25 mouse cellular contexts compared by ENCODE assay signal in the genomic region with DNA sequence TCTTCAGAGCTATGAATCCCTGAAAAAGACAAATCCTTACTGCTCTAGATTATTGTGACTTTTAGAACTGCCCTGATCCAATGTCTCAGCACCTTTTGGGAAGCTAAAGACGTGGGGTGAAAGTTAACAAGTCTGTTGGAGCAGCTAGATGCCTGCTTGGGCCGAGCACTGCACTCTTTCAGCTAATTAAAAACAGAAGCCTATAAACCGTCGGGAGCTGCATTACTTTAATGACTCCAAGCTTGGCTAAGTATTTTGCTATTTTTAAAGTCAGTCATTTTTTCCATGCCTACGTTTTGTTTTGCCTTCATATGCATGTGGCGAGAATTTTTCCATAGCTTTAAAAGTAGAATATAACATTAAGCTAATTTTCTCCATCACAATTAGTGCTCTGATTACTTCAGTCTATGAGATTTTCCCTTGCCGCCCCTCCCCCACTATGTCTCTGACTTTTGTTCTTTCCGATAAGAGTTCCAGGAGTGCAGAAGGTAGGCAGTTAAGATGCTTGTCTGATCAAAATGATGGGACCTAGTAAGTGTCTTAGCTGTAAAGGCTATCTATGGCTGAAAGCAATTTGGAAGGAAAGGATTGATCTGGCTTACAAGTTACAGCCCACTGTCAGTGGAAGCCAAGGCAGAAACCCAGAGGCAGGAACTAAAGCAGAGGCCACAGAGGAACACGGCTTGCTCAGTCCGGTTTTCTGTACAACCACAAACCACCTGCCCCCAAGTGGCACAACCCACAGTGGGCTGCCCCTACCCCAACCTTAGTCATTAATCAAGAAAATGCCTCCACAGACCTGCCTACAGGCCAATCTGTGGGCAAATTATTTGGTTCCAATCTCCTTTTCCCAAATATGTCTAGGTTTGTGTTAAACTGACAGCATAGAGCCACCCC. TPM values are rescaled to one million over a fixed set of nuclear protein-coding genes. Genes with fewer than 3 reads are reported as not detected.
A peak's percentile ranks its signal among the peaks of the same experiment; 100 is the strongest.
DNase-seq lines count a peak whose midpoint lies in the region; ATAC-seq and TF ChIP-seq lines count a peak whose summit lies in the region.
"Had no signal": no experiment of that assay in that cellular context is flagged by ENCODE, and none has a peak within 500 bp of the region (broad histone marks: within the 10 kb centered on the region; RNA-seq: fewer than 3 reads in every experiment).

No protein-coding gene starts in this region.

- no peak for ATAC-seq in embryonic facial prominence, embryonic 11.5 days (replicated peaks; ENCODE audit: insufficient number of reproducible peaks, low FRiP score, low TSS enrichment, low read depth)
- peak; percentile 75; the same call in 1 of the 2 replicates for ATAC-seq in limb, embryonic 14.5 days (ENCODE audit: low FRiP score, low read depth)
- ATAC-seq: CD4-positive, CD25-positive, alpha-beta regulatory T cell, adult 4 months; forebrain, embryonic 13.5 days had no signal

- no peaks in the 10 kb centered on the region for H3K9me3 ChIP-seq in embryonic facial prominence, embryonic 11.5 days (replicated peaks; ENCODE audit: control insufficient read depth, low read length)
- H3K9me3 ChIP-seq in limb, embryonic 14.5 days (ENCODE audit: control insufficient read depth, low read length), result no peaks in the 10 kb centered on the region
- H3K9me3 ChIP-seq: forebrain, embryonic 13.5 days; heart, embryonic 15.5 days; liver, embryonic 13.5 days had no signal

- 40% methylated on average over 10 of the region's 10 CpGs for WGBS in embryonic facial prominence, embryonic 11.5 days
- WGBS in limb, embryonic 14.5 days, result 22% methylated on average over 10 of the region's 10 CpGs

- no peaks in the 10 kb centered on the region for H3K4me1 ChIP-seq in embryonic facial prominence, embryonic 11.5 days (ENCODE audit: control insufficient read depth, insufficient read depth, low read length)
- peaks cover 13% of the 10 kb centered on the region for H3K4me1 ChIP-seq in limb, embryonic 14.5 days (ENCODE audit: control insufficient read depth, insufficient read depth, low read length)
- H3K4me1 ChIP-seq: forebrain, embryonic 13.5 days; heart, embryonic 15.5 days; liver, embryonic 13.5 days; megakaryocyte, embryonic 14.5 days had no signal

- no peak for TF ChIP-seq POLR2A in limb, embryonic 14.5 days (IDR thresholded peaks at IDR 0.05; ENCODE audit: borderline replicate concordance, extremely low read depth, insufficient read depth, insufficient read length)

- H3K4me2 ChIP-seq in embryonic facial prominence, embryonic 11.5 days (ENCODE audit: low read depth, low read length), result no peak overlapping the region
- no peak overlapping the region; the same call in 1 of the 2 replicates for H3K4me2 ChIP-seq in limb, embryonic 14.5 days (replicated peaks; ENCODE audit: low read depth, low read length, severe bottlenecking)
- H3K4me2 ChIP-seq: forebrain, embryonic 13.5 days; heart, embryonic 15.5 days; hindbrain, embryonic 14.5 days; liver, embryonic 13.5 days had no signal

- no peak overlapping the region for H3K9ac ChIP-seq in embryonic facial prominence, embryonic 11.5 days (replicated peaks; ENCODE audit: low read length)
- H3K9ac ChIP-seq in limb, embryonic 14.5 days (ENCODE audit: low read depth, low read length, severe bottlenecking), result no peak overlapping the region
- H3K9ac ChIP-seq: forebrain, embryonic 13.5 days; heart, embryonic 15.5 days; hindbrain, embryonic 14.5 days; liver, embryonic 13.5 days had no signal

- DNase-seq in heart, adult 11 months, result peak; percentile 67
- DNase-seq in heart, postnatal 25 days (ENCODE audit: low spot score), result no peak
- DNase-seq in embryonic facial prominence, embryonic 11.5 days (ENCODE audit: low spot score), result peak; percentile 61
- peak; percentile 60 for DNase-seq in forelimb bud, embryonic 11.5 days (ENCODE audit: low read depth, low spot score)
- DNase-seq in limb, embryonic 14.5 days (ENCODE audit: low spot score), result peak; percentile 82
- no peak for DNase-seq in testis, postnatal 10 days (ENCODE audit: low spot score)
- DNase-seq in layer of hippocampus, postnatal 36 days, result no peak
- DNase-seq: adrenal gland, postnatal 36 days; cerebellum, adult 9-10 months; heart, postnatal 4 days; kidney, adult 8-10 months; kidney, postnatal 10 days; liver, embryonic 13.5 days; lung, adult 2 months; lung, postnatal 14 days; midbrain, embryonic 14.5 days; right cerebral cortex, adult 18-20 months had no signal

- intact Hi-C loops in heart, postnatal 25 days (cut with DNase I), result no loop called here

- H3K27ac ChIP-seq in embryonic facial prominence, embryonic 11.5 days (replicated peaks; ENCODE audit: low read depth, low read length), result no peak overlapping the region
- H3K27ac ChIP-seq in limb, embryonic 14.5 days (replicated peaks; ENCODE audit: low read depth, low read length), result peak overlapping the region; percentile 73
- H3K27ac ChIP-seq: forebrain, embryonic 13.5 days; gastrocnemius, adult 2 months; heart, embryonic 15.5 days; hindbrain, embryonic 14.5 days; left cerebral cortex, adult 2 months; liver, embryonic 13.5 days; stomach, postnatal 0 days had no signal

- no peaks in the 10 kb centered on the region for H3K36me3 ChIP-seq in embryonic facial prominence, embryonic 11.5 days (replicated peaks; ENCODE audit: control insufficient read depth, insufficient read depth, low read depth, low read length)
- H3K36me3 ChIP-seq in limb, embryonic 14.5 days (ENCODE audit: control insufficient read depth, insufficient read depth, low read length), result no peaks in the 10 kb centered on the region
- H3K36me3 ChIP-seq: heart, embryonic 15.5 days; liver, embryonic 13.5 days had no signal

- H3K4me3 ChIP-seq in embryonic facial prominence, embryonic 11.5 days (ENCODE audit: low read depth, low read length), result no peak overlapping the region
- no peak overlapping the region for H3K4me3 ChIP-seq in limb, embryonic 14.5 days (replicated peaks; ENCODE audit: low read length)
- H3K4me3 ChIP-seq: forebrain, embryonic 13.5 days; gastrocnemius, adult 2 months; heart, embryonic 15.5 days; left cerebral cortex, adult 2 months; liver, embryonic 13.5 days; megakaryocyte, embryonic 14.5 days had no signal

- H3K27me3 ChIP-seq in embryonic facial prominence, embryonic 11.5 days (ENCODE audit: control insufficient read depth, insufficient read depth, low read length), result no peaks in the 10 kb centered on the region
- H3K27me3 ChIP-seq in limb, embryonic 14.5 days (ENCODE audit: control insufficient read depth, insufficient read depth, low read length), result no peaks in the 10 kb centered on the region
- H3K27me3 ChIP-seq: forebrain, embryonic 13.5 days; heart, embryonic 15.5 days had no signal

RNA-seq across cellular contexts. Expression of a gene that starts 18.8 kb away (rescaled TPM):
- total RNA-seq in heart, postnatal 25 days (2021), result 1 to 10 TPM; 8.5 to 9.4 TPM
- polyA plus RNA-seq in embryonic facial prominence, embryonic 11.5 days (2014; fragmentation: Nextera tagmentation; extraction: Ambion mirVana), result 10.9 and 14.4 TPM in 2 replicates
- polyA plus RNA-seq in limb, embryonic 14.5 days (2012; rRNA removed), result 9.9 and 10.1 TPM in 2 replicates
- polyA plus RNA-seq in limb, embryonic 14.5 days (2014; fragmentation: Nextera tagmentation; extraction: Ambion mirVana), result 10.7 and 11.9 TPM in 2 replicates
- 10 to 100 TPM; 61.5 to 69.2 TPM for total RNA-seq in layer of hippocampus, postnatal 36 days (2021)

Comparison
In these comparisons a context has a peak if more than half of its experiments do, and no peak if none do; other contexts are left out.
1. DNase-seq: peak in heart, adult 11 months (single experiment), embryonic facial prominence, embryonic 11.5 days (single experiment), forelimb bud, embryonic 11.5 days (single experiment) and limb, embryonic 14.5 days (single experiment); none in heart, postnatal 25 days (single experiment), testis, postnatal 10 days (single experiment) and layer of hippocampus, postnatal 36 days (0 of 2).
2. RNA of a gene that starts 18.8 kb away (total RNA-seq): 61.5 to 69.2 TPM in layer of hippocampus, postnatal 36 days; 8.5 to 9.4 TPM in heart, postnatal 25 days; every median in the first group is over 4 times any median in the second.